Mouse (Mus musculus): Measurements from ENCODE around the gene Rcbtb2.

Rcbtb2 gene

GRCm38 (mm10) chr14:73146721-73147120 is 23.9 kb downstream of the Rcbtb2 start:
- peak; percentile 45 for DNase-seq (ENCODE audit: low read depth, low spot score)

GRCm38 (mm10) chr14:73148125-73148524 is 25.3 kb downstream of the Rcbtb2 start:
- DNase-seq (ENCODE audit: low read depth, low spot score) = no peak

- no peak for DNase-seq (ENCODE audit: low read depth, low spot score)
Measured at GRCm38 (mm10) chr14:73161303-73161702, 38.5 kb downstream of the Rcbtb2 start.

GRCm38 (mm10) chr14:73162192-73162800 is 39.5 kb downstream of the Rcbtb2 start:
- peak; percentile 36 for DNase-seq (ENCODE audit: low read depth, low spot score)

- DNase-seq (ENCODE audit: low read depth, low spot score) = no peak
Measured at GRCm38 (mm10) chr14:73163363-73163998, 40.6 kb downstream of the Rcbtb2 start.

- no peak for DNase-seq (ENCODE audit: low read depth, low spot score)
Measured at GRCm38 (mm10) chr14:73165136-73165535, 42.3 kb downstream of the Rcbtb2 start.

GRCm38 (mm10) chr14:73168605-73169004 is 45.8 kb downstream of the Rcbtb2 start:
- no peak for DNase-seq (ENCODE audit: low read depth, low spot score)

GRCm38 (mm10) chr14:73169926-73170844 is 47.3 kb downstream of the Rcbtb2 start:
- peak; percentile 32 for DNase-seq (ENCODE audit: low read depth, low spot score)

- peak; percentile 91 for DNase-seq (ENCODE audit: low read depth, low spot score)
Measured at GRCm38 (mm10) chr14:73172196-73173011, 49.6 kb downstream of the Rcbtb2 start.

GRCm38 (mm10) chr14:73173662-73174061 is 50.8 kb downstream of the Rcbtb2 start:
- no peak for DNase-seq (ENCODE audit: low read depth, low spot score)

GRCm38 (mm10) chr14:73174091-73174995 is 51.5 kb downstream of the Rcbtb2 start:
- DNase-seq (ENCODE audit: low read depth, low spot score) = peak; percentile 66

GRCm38 (mm10) chr14:73175031-73175430 is 52.2 kb downstream of the Rcbtb2 start:
- no peak for DNase-seq (ENCODE audit: low read depth, low spot score)

- DNase-seq (ENCODE audit: low read depth, low spot score) = peak; percentile 26
Measured at GRCm38 (mm10) chr14:73175814-73176213, 53.0 kb downstream of the Rcbtb2 start.

GRCm38 (mm10) chr14:73176266-73176665 is 53.4 kb downstream of the Rcbtb2 start:
- DNase-seq (ENCODE audit: low read depth, low spot score) = no peak

GRCm38 (mm10) chr14:73177961-73178360 is 55.1 kb downstream of the Rcbtb2 start:
- DNase-seq (ENCODE audit: low read depth, low spot score) = no peak

GRCm38 (mm10) chr14:73179221-73179681 is 56.4 kb downstream of the Rcbtb2 start:
- DNase-seq (ENCODE audit: low read depth, low spot score) = no peak

- DNase-seq (ENCODE audit: low read depth, low spot score) = no peak
Measured at GRCm38 (mm10) chr14:73180671-73181070, 57.8 kb downstream of the Rcbtb2 start.

- DNase-seq (ENCODE audit: low read depth, low spot score) = no peak
Measured at GRCm38 (mm10) chr14:73181144-73181543, 58.3 kb downstream of the Rcbtb2 start.

- no peak for DNase-seq (ENCODE audit: low read depth, low spot score)
Measured at GRCm38 (mm10) chr14:73186875-73187274, 64.0 kb downstream of the Rcbtb2 start.

- peak; percentile 58 for DNase-seq (ENCODE audit: low read depth, low spot score)
Measured at GRCm38 (mm10) chr14:73199058-73199457, 76.2 kb downstream of the Rcbtb2 start.

Measured in brain, adult 2 months (tissue).